Mouse (Mus musculus) midbrain, embryonic 16.5 days (tissue): Measurements from ENCODE around the gene Fer. TPM values are rescaled to one million over a fixed set of nuclear protein-coding genes. Genes with fewer than 3 reads are reported as not detected.
"Not testable (repeated sequence)": the region's sequence is repeated elsewhere in the genome, so short reads cannot be mapped to it uniquely, and the experiment has no call there.

ENCODE experiments used
- ATAC-seq: fragments of 200-750 bp; cut with Nextera tagmentation; 2 replicates; pipeline ENCODE4 v1.8.0; 2017; ENCODE audit warnings: moderate TSS enrichment
- H3K27ac ChIP-seq: fragments of 300-500 bp; sonication (generic); 2 replicates; pipeline ENCODE4 v1.5.1; 2014; ENCODE audit warnings: mild to moderate bottlenecking, low read length, mixed read lengths
- H3K27me3 ChIP-seq: fragments of 300-500 bp; sonication (generic); 2 replicates; pipeline ENCODE4 v1.6.1; 2014; ENCODE audit warnings: low read depth, low read length, mixed read lengths; ENCODE audit not compliant: control insufficient read depth, insufficient read depth
- H3K36me3 ChIP-seq: fragments of 300-500 bp; sonication (generic); 2 replicates; pipeline ENCODE4 v1.6.1; 2014; ENCODE audit warnings: mild to moderate bottlenecking, low read length, moderate library complexity, mixed read lengths; ENCODE audit not compliant: control insufficient read depth, insufficient read depth
- H3K4me1 ChIP-seq: fragments of 300-500 bp; sonication (generic); 2 replicates; pipeline ENCODE4 v1.6.1; 2014; ENCODE audit warnings: mild to moderate bottlenecking, low read length, mixed read lengths; ENCODE audit not compliant: control insufficient read depth, insufficient read depth
- H3K4me2 ChIP-seq: fragments of 300-500 bp; sonication (generic); 2 replicates; pipeline ENCODE4 v1.6.1; 2014; ENCODE audit warnings: mild to moderate bottlenecking, low read length, mixed read lengths
- H3K4me3 ChIP-seq: fragments of 300-500 bp; sonication (generic); 2 replicates; pipeline ENCODE4 v1.5.1; 2014; ENCODE audit warnings: low read depth, mild to moderate bottlenecking, low read length, moderate library complexity, mixed read lengths
- H3K9ac ChIP-seq: fragments of 300-500 bp; sonication (generic); 2 replicates; pipeline ENCODE4 v1.6.1; 2014; ENCODE audit warnings: low read depth, low read length, mixed read lengths
- H3K9me3 ChIP-seq: fragments of 300-500 bp; sonication (generic); replicated peaks from 2 replicates; pipeline ENCODE4 v1.6.1; 2014; ENCODE audit warnings: mild to moderate bottlenecking, low read length, mixed read lengths; ENCODE audit not compliant: control insufficient read depth, poor library complexity, severe bottlenecking
- WGBS: fragments of 180-500 bp; shearing (Covaris S2); extraction: QIAGEN DNeasy Blood & Tissue Kit; methylation state at CpG from one replicate; pipeline ENCODE4 v1.1.7; 2014; 5-methylcytosine and 5-hydroxymethylcytosine counted together
- polyA plus RNA-seq: library from polyadenylated mRNA; unstranded; fragments of >200 nt; fragmentation: Nextera tagmentation; extraction: Ambion mirVana; gene quantifications from 2 replicates; pipeline ENCODE4 v1.2.1, GENCODE M21; 2015

Fer gene
- polyA plus RNA-seq, 1 experiment from 2014 or later = 33.2 TPM

GRCm38 (mm10) chr17:63836641-63837040 is 26.2 kb upstream of the Fer start:
- Histone ChIP-seq H3K4me3 (no peak overlapping the region), H3K27me3 (no peaks in the 10 kb centered on the region), H3K27ac (peak overlapping the region; percentile 33; the same call in 1 of the 2 replicates), H3K4me1 (peaks cover 9% of the 10 kb centered on the region), H3K4me2 (no peak overlapping the region), H3K36me3 (no peaks in the 10 kb centered on the region), H3K9me3 (no peaks in the 10 kb centered on the region), H3K9ac (0 out of 2 replicates have a peak overlapping the region, but pooled peaks have one; percentile 6)
- 59% methylated on average over 8 of the region's 8 CpGs for WGBS
- 0 out of 2 replicates have a peak, but pooled peaks have one; percentile 58 for ATAC-seq

GRCm38 (mm10) chr17:63838144-63838543 is 24.7 kb upstream of the Fer start:
- no peak for ATAC-seq
- Histone ChIP-seq H3K9me3 (no peaks in the 10 kb centered on the region), H3K36me3 (no peaks in the 10 kb centered on the region), H3K9ac (no peak overlapping the region), H3K4me3 (no peak overlapping the region), H3K27ac (no peak overlapping the region), H3K4me2 (no peak overlapping the region), H3K27me3 (no peaks in the 10 kb centered on the region), H3K4me1 (peaks cover 7% of the 10 kb centered on the region; the same call in 1 of the 2 replicates)
- WGBS = 94% methylated on average over 8 of the region's 8 CpGs

- no peaks in the 10 kb centered on the region for H3K27me3 ChIP-seq
- no peak overlapping the region for H3K9ac ChIP-seq
- peaks cover 7% of the 10 kb centered on the region; the same call in 1 of the 2 replicates for H3K4me1 ChIP-seq
- H3K4me3 ChIP-seq = no peak overlapping the region
- no peaks in the 10 kb centered on the region for H3K9me3 ChIP-seq
- no peak for ATAC-seq
- no peak overlapping the region for H3K27ac ChIP-seq
- no peaks in the 10 kb centered on the region for H3K36me3 ChIP-seq
- 90% methylated on average over 3 of the region's 3 CpGs for WGBS
- no peak overlapping the region for H3K4me2 ChIP-seq
Measured at GRCm38 (mm10) chr17:63839636-63840269, 23.1 kb upstream of the Fer start.

- peaks cover 4% of the 10 kb centered on the region; the same call in 1 of the 2 replicates for H3K4me1 ChIP-seq
Measured at GRCm38 (mm10) chr17:63842226-63842625, 20.6 kb upstream of the Fer start.

GRCm38 (mm10) chr17:63844936-63845335 is 17.9 kb upstream of the Fer start:
- Histone ChIP-seq H3K9me3 (no peaks in the 10 kb centered on the region), H3K4me2 (no peak overlapping the region), H3K9ac (no peak overlapping the region), H3K4me1 (no peaks in the 10 kb centered on the region), H3K36me3 (no peaks in the 10 kb centered on the region), H3K27me3 (no peaks in the 10 kb centered on the region), H3K27ac (no peak overlapping the region), H3K4me3 (no peak overlapping the region)
- no peak for ATAC-seq
- 84% methylated on average over 5 of the region's 5 CpGs for WGBS

More at GRCm38 (mm10) chr17:63842226-63842625, 20.6 kb upstream of the Fer start:
- no peak overlapping the region for H3K4me3 ChIP-seq
- no peaks in the 10 kb centered on the region for H3K27me3 ChIP-seq
- no peak for ATAC-seq
- WGBS = 92% methylated on average over 1 of the region's 1 CpGs
- no peaks in the 10 kb centered on the region for H3K9me3 ChIP-seq
- H3K4me2 ChIP-seq = no peak overlapping the region
- H3K36me3 ChIP-seq = no peaks in the 10 kb centered on the region
- no peak overlapping the region for H3K9ac ChIP-seq
- H3K27ac ChIP-seq = no peak overlapping the region

DNA sequence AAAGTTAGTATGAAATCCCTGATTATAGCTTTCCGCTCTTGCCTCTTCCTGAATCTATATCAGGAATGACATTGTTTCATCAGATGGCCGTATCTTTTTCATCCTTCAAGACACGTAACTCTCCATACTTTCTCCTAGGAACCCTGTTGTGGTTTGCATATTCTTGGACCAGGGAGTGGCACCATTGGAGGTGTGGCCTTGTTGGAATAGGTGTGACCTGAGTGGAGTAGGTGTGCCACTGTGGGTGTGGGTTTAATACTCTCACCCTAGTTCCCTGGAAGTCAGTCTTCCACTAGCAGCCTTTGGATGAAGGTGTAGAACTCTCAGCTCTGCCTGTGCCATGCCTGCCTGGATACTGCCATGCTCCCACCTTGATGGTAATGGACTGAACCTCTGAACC is 17.1 kb upstream of the Fer start:
- not testable (repeated sequence) for H3K9me3 ChIP-seq, H3K4me2 ChIP-seq, H3K4me1 ChIP-seq, H3K27me3 ChIP-seq, H3K9ac ChIP-seq, H3K36me3 ChIP-seq, ATAC-seq, H3K27ac ChIP-seq, H3K4me3 ChIP-seq
- 95% methylated on average over 3 of the region's 3 CpGs for WGBS

DNA sequence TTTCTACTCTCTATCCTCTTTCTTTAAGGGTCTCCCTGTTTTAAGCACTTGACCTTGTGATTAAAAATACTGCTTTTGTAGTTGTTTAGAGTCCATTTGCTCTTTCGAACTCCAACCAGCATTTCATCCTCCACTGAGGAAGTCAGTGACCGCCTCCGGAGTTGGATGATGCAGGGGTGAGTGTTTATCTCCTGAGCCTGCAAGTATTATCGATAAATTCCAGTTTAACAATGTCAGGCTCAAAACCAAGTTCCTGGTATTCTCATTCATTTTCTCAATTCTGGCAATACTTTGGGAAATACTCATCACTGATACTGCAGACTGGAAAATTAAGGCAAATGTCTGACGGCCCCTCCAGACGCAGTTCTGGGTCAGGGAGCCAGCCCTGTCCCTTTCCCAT is 13.7 kb upstream of the Fer start:
- no peaks in the 10 kb centered on the region for H3K4me1 ChIP-seq
- H3K9ac ChIP-seq = peak overlapping the region; percentile 79
- ATAC-seq = peak; percentile 46
- no peaks in the 10 kb centered on the region for H3K36me3 ChIP-seq
- no peaks in the 10 kb centered on the region for H3K9me3 ChIP-seq
- peak overlapping the region; percentile 59 for H3K4me3 ChIP-seq
- peak overlapping the region; percentile 71 for H3K4me2 ChIP-seq
- H3K27ac ChIP-seq = peak overlapping the region; percentile 31
- H3K27me3 ChIP-seq = no peaks in the 10 kb centered on the region
- WGBS = 2% methylated on average over 6 of the region's 6 CpGs

- H3K27me3 ChIP-seq = no peaks in the 10 kb centered on the region
- H3K4me3 ChIP-seq = peak overlapping the region; percentile 59
- no peaks in the 10 kb centered on the region for H3K4me1 ChIP-seq
- no peaks in the 10 kb centered on the region for H3K9me3 ChIP-seq
- ATAC-seq = peak; percentile 99
- peak overlapping the region; percentile 79 for H3K9ac ChIP-seq
- H3K27ac ChIP-seq = peak overlapping the region; percentile 31
- under 1% methylated on average over 22 of the region's 22 CpGs for WGBS
- H3K36me3 ChIP-seq = no peaks in the 10 kb centered on the region
- H3K4me2 ChIP-seq = peak overlapping the region; percentile 71
Measured at GRCm38 (mm10) chr17:63849566-63849965, 13.3 kb upstream of the Fer start.

DNA sequence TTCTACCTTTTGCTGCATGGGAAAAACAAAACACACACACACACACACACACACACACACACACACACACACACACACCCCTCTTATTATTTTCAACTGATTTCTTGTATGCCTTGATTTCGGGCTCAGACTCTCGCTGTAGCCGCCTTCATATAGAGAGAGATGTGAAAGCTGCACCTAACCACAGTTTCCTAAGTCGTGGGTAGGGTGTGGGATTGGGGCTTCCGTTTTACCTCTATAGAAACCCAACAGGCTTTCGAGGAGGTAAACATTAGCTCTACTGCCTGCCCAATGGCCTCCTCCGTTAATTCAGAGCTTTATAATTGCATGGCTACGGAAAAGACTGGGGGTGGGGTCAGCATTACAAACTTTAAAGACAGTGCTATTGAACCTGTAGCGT is 12.8 kb upstream of the Fer start:
- H3K4me1 ChIP-seq = no peaks in the 10 kb centered on the region
- no peak overlapping the region for H3K4me2 ChIP-seq
- no peak overlapping the region for H3K9ac ChIP-seq
- ATAC-seq = peak; percentile 16; the same call in 1 of the 2 replicates
- H3K27ac ChIP-seq = no peak overlapping the region
- no peaks in the 10 kb centered on the region for H3K36me3 ChIP-seq
- no peak overlapping the region for H3K4me3 ChIP-seq
- H3K27me3 ChIP-seq = no peaks in the 10 kb centered on the region
- 82% methylated on average over 9 of the region's 9 CpGs for WGBS
- H3K9me3 ChIP-seq = no peaks in the 10 kb centered on the region
